Mouse (Mus musculus) C2C12 (cell line): Measurements from ENCODE around the gene Schip1.

Experiments used
- CEBPB ChIP-seq: IDR thresholded peaks from one replicate; pipeline ENCODE4 v1.6.1; 2011; ENCODE audit warnings: low read depth, mild to moderate bottlenecking, control low read depth, moderate library complexity
- CTCF ChIP-seq: IDR thresholded peaks from one replicate; pipeline ENCODE4 v1.5.1; 2011; ENCODE audit not compliant: control insufficient read depth, insufficient read depth, insufficient read length
- MAX ChIP-seq: IDR thresholded peaks from one replicate; pipeline ENCODE4 v1.6.1; 2011; ENCODE audit warnings: mild to moderate bottlenecking, control low read depth
- MYOD1 ChIP-seq: IDR thresholded peaks from one replicate; pipeline ENCODE4 v1.6.1; 2011; ENCODE audit warnings: low read depth; ENCODE audit not compliant: control insufficient read depth, insufficient read length
- MYOG ChIP-seq: IDR thresholded peaks from one replicate; pipeline ENCODE4 v1.6.1; 2011; ENCODE audit not compliant: control insufficient read depth, insufficient read length; ENCODE audit errors: extremely low read depth
- USF1 ChIP-seq: IDR thresholded peaks from one replicate; pipeline ENCODE4 v1.6.1; 2011; ENCODE audit warnings: low read depth, mild to moderate bottlenecking, control low read depth, moderate library complexity

- TF ChIP-seq MAX (no peak), CTCF (no peak), MYOG (no peak), CEBPB (no peak), MYOD1 (no peak), USF1 (no peak)
Observed at GRCm38 (mm10) chr3:68377452-68378198, 313.0 kb downstream of the Schip1 start.
